Mouse (Mus musculus): ENCODE data around the gene Rxfp4.

The Rxfp4 gene

GRCm38 (mm10) chr3:88630849-88631341 is 22.0 kb downstream of the Rxfp4 start:
- in situ Hi-C loops (cut with MboI; ENCODE audit: unreplicated experiment in 2 of 2), result no loop called here

GRCm38 (mm10) chr3:88630018-88630417 is 22.9 kb downstream of the Rxfp4 start:
- in situ Hi-C loops (cut with MboI; ENCODE audit: unreplicated experiment in 2 of 2), result no loop called here

DNA sequence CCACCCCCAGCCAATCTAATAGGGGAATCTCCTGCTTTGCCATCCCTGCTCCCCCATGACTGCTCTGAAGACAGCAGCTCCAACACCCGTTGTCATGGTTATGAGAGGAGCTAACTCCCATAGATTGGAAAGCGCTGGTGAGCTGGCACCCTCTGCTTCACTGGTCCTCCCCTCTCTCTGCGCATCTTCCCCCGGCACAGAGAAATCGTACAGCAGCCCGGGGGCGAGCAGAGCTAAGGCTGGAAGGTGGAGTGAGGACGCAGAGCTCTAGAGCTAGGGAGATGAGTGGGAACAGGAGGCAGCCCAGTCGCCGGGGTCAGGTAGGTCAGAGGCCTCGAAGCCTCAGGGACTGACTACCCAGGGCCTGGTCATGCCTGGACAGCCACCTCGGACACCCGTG is 23.7 kb downstream of the Rxfp4 start:
- in situ Hi-C loops (cut with MboI; ENCODE audit: unreplicated experiment in 2 of 2), result no loop called here

DNA sequence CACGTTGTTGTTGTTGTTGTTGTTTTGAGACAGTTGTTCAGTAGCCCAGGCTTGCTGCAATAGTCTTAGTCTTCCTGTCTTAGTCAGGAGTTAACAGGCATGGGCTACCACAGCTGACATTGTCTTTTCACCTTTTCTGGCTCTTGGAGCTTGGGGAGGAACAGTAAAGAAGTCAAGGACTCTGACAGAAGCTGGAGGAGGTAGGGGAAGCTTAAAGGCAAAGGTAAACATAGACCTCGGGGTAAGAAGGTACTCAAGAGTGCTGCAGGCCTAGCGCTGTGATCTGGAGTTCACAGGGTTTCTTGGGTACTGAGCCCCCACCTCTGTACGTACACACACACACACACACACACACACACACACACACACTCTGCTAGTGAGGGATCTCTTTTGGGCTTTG is 24.2 kb downstream of the Rxfp4 start:
- in situ Hi-C loops (cut with MboI; ENCODE audit: unreplicated experiment in 2 of 2), result no loop called here

- in situ Hi-C loops (cut with MboI; ENCODE audit: unreplicated experiment in 2 of 2), result no loop called here
Measured at GRCm38 (mm10) chr3:88627535-88627934, 25.4 kb downstream of the Rxfp4 start.

GRCm38 (mm10) chr3:88627114-88627513 is 25.8 kb downstream of the Rxfp4 start:
- in situ Hi-C loops (cut with MboI; ENCODE audit: unreplicated experiment in 2 of 2), result no loop called here

- in situ Hi-C loops (cut with MboI; ENCODE audit: unreplicated experiment in 2 of 2), result no loop called here
Measured at GRCm38 (mm10) chr3:88626316-88626715, 26.6 kb downstream of the Rxfp4 start.

DNA sequence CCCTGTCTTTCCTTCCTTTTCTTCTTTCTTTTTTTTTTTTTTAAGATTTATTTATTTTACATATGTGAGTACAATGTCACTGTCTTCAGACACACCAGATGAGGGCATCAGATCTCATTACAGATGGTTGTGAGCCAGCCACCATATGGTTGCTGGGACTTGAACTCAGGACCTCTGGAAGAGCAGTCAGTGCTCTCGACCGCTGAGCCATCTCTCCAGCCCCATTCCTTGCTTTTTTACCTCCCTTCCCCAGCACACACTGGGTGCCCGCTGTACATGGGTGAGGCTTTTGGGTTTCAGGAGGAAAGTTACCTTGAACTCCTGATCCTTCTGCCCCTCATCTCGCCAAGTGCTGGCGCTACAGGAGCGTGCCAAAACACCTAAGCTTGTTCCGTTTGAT is 27.4 kb downstream of the Rxfp4 start:
- in situ Hi-C loops (cut with MboI; ENCODE audit: unreplicated experiment in 2 of 2), result no loop called here

- in situ Hi-C loops (cut with MboI; ENCODE audit: unreplicated experiment in 2 of 2), result no loop called here
Measured at GRCm38 (mm10) chr3:88624951-88625350, 28.0 kb downstream of the Rxfp4 start.

DNA sequence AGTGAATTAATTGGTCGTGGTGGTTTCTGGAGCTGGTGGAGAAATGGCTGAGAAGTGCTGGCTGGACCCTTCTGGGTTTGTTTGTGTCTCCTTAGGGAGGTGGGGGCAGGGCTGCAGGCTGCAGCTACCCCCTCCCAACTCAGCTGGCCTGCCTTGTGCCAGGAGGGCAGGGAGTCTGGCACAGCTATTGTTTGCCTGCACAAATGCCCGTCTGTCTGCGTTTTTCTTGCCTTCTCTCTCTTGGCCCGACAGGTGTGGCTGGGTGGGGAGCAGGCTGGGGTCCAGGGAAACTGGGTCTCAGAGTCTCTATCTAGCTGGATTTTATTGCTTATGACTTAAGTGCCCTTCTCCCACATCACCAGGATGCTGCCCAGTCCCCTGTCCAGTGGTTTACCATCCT is 28.6 kb downstream of the Rxfp4 start:
- in situ Hi-C loops (cut with MboI; ENCODE audit: unreplicated experiment in 2 of 2), result no loop called here

GRCm38 (mm10) chr3:88623346-88624135 is 29.4 kb downstream of the Rxfp4 start:
- in situ Hi-C loops (cut with MboI; ENCODE audit: unreplicated experiment in 2 of 2), result no loop called here

DNA sequence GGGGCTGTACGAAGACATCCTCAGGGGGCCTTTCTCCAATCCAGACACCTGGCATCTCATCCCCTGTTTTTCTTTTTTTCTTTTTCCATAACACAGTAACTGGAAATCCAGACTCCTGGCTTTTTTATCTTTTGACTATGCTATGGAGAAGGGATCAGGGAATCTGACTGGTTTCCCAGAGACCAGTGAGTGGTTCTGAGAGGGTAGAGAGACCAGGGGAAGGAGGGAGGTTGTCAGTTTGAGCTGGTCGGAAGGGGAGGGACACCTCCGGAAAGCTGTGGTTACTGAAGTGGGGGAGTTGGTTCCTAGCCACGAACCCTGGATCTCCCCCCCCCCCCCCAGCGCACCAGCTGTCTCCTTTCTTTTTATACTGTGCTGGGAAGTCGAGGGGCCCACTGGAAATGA is 30.0 kb downstream of the Rxfp4 start:
- in situ Hi-C loops (cut with MboI; ENCODE audit: unreplicated experiment in 2 of 2), result no loop called here

- in situ Hi-C loops (cut with MboI; ENCODE audit: unreplicated experiment in 2 of 2), result no loop called here
Measured at GRCm38 (mm10) chr3:88622113-88622940, 30.6 kb downstream of the Rxfp4 start.

DNA sequence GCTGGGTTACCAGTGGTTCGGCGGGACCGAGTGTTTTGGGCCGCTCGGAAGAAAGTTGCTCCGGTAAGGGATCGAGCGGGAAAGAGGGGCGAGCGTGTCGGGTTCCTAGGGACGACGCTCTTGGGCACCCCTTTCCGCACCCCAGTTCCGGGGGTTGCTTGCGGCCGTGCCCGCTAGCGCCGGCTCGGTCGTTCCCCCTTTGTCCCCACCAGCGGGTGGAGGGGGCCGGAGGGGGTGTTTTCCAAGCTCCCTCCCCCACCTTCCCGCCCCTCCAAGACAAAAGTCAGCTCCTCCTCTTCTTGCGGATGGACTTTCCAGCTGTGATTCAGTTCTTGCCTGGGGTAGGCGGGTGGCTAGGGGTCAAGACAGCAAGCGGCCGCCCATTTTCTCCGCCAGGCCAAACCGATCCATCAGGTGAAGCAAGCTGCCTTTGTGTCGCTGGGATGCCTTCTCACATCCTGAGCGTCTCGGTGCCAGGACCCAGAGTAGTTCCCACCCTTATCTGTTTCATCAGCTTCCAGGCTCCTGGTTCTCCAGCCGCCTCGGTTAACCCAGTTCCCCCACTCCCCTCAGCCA is 31.3 kb downstream of the Rxfp4 start:
- in situ Hi-C loops (cut with MboI; ENCODE audit: unreplicated experiment in 2 of 2), result no loop called here

DNA sequence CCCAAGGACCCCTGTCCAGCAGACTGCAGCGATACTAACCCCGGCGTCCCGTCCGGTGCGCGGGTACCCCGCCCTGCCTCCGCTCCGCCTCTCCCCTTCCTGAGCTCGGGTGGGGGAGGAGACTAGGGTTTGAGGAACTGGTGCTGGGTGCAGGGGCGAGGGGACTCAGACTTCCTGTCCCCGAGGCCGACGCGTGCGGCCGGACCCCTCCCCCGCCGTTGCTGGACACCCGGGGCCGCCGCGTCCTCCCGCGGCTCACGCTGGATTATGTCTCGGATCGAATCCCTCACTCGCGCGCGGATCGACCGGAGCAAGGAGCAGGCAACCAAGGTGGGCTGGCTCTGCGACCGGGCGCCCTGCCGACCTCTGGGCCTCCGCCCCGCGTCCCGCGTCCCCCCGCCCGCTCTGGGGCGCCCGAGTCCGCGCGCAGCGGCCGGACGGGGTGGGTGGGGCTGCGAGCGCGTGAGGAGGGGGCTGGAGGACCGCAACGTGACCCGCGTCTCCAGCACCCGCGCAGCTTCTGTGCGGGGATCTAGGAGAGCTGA is 31.9 kb downstream of the Rxfp4 start:
- in situ Hi-C loops (cut with MboI; ENCODE audit: unreplicated experiment in 2 of 2), result no loop called here

- in situ Hi-C loops (cut with MboI; ENCODE audit: unreplicated experiment in 2 of 2), result no loop called here
Measured at GRCm38 (mm10) chr3:88620146-88620991, 32.6 kb downstream of the Rxfp4 start.

GRCm38 (mm10) chr3:88619113-88620097 is 33.5 kb downstream of the Rxfp4 start:
- in situ Hi-C loops (cut with MboI; ENCODE audit: unreplicated experiment in 2 of 2), result no loop called here

DNA sequence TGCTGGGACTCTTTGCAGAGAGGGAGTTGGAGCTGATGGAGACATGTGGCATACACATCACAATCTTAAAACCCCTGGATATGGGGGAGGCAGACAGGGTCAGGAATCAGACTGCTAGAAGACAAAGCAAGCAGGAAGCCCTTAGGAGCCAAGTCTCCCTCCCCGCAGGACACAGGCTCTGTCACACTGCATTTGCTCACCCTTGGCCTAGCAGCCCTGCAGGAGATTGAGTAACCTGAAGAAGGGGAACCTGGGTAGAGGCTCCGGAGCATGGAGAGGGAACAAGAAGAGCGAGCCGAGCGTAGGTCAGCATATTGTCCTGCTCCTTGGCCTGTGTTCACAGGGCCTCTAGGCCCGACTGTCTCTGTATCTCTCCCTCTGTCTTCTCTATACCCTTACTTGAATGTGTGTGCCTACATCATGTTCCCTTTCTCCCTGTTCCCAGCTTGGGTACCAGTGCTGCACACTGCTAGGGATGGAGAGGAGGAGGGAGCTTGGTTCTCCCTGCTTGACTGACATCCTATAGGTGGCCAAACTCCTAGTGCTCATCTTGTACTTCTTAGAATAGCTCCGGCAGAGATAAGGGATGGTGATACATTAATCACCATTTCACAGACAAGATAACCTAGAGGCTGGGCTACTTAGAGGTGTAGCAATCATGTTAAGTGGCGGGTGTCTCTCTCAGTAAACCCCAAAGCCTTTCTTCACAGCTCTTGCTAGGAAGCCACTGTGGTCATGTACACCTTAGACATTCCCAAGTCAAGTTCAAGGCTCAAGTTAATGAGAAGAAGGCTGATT is 34.7 kb downstream of the Rxfp4 start:
- in situ Hi-C loops (cut with MboI; ENCODE audit: unreplicated experiment in 2 of 2), result no loop called here
